In the genomic region with DNA sequence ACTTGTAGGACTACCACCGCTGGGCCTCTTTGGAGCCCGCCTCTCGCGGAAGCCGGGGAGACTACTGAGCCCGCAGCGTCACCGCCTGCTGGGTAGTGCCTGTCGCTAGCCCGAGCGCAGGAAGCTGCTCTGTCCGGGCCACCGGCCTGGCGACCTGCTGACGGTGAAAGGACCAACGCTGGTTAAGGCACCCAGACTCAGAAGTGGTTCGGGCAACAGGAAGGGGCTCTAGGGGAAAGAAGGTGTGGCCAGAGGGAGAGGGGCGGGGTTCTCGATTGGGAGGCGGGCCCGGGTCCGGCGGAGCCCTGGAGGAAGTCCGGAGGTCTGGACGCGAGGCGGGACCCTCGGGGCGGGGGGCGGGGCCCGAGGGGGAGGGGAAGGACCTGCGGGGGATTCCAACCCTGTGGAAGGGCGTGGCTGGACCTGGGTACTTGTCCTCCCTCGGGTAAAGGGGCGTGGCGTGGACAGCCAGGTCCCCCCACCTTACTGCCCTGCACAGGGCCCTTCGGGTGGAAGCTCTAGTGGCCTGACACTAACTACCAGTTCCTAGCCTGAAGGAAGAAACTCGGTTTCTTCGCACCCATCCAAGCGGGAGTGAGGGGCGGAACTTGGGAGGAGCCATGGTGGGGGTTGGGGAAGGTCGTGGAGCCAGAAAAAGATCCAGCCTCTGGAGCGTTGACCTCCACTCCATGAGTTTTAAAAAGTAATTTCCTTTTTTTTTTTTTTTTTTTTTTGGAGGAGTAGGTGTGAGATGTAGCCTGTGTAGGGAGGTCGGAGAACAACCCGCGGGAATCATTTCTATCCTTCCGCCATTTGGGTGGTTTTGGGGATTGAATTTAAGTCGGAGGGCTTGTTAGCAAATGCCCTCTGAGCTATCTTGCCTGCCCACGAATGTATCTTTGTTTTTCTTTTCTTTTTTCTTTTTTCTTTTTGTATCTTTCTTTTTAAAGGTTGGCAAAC, we compare ENCODE assay signal across 8 mouse cellular contexts. TPM values are rescaled to one million over a fixed set of nuclear protein-coding genes. Genes with fewer than 3 reads are reported as not detected.
DNase-seq lines count a peak whose midpoint lies in the region; ATAC-seq lines count a peak whose summit lies in the region.

No protein-coding gene starts in this region.

- peak overlapping the region; percentile 61 for H3K4me3 ChIP-seq in hindbrain, embryonic 15.5 days

- H3K36me3 ChIP-seq in hindbrain, embryonic 15.5 days, result no peaks in the 10 kb centered on the region

- no peaks in the 10 kb centered on the region for H3K27me3 ChIP-seq in hindbrain, embryonic 15.5 days

- WGBS in hindbrain, embryonic 15.5 days, result 2% methylated on average over 49 of the region's 49 CpGs

- DNase-seq in ZHBTc4 (ENCODE audit: low read depth, low spot score), result peak; percentile 98
- peak; percentile 26 to 38 for DNase-seq in cerebellum, postnatal 36 days
- DNase-seq in gastrocnemius, adult 18-20 months (ENCODE audit: low spot score), result peak; percentile 87
- DNase-seq in left cerebral cortex, postnatal 25 days (ENCODE audit: low spot score in 2 of 2), result peak; percentile 61 to 70
- DNase-seq in right cerebral cortex, postnatal 14 days, result peak; percentile 73
- DNase-seq in urinary bladder, postnatal 4 days (ENCODE audit: low spot score in 2 of 2), result peak; percentile 88 to 93

- H3K9ac ChIP-seq in hindbrain, embryonic 15.5 days, result peak overlapping the region; percentile 55

- H3K4me2 ChIP-seq in hindbrain, embryonic 15.5 days, result peak overlapping the region; percentile 97

- peaks cover 27% of the 10 kb centered on the region for H3K4me1 ChIP-seq in hindbrain, embryonic 15.5 days (replicated peaks)

- H3K27ac ChIP-seq in hindbrain, embryonic 15.5 days (replicated peaks), result peak overlapping the region; percentile 78

- ATAC-seq in hindbrain, embryonic 15.5 days (ENCODE audit: low FRiP score, low read depth), result peak; percentile 77
- peak; percentile 62 for ATAC-seq in megakaryocyte-erythroid progenitor cell, adult 5-6 weeks (replicated peaks; ENCODE audit: low FRiP score, low TSS enrichment, poor library complexity, severe bottlenecking)

- intact Hi-C loops in left cerebral cortex, postnatal 25 days (cut with DNase I), result loop anchor here (5.0 kb wide), 1 partner anchor 106 kb away; no protein-coding TSS in a partner anchor

- no peaks in the 10 kb centered on the region for H3K9me3 ChIP-seq in hindbrain, embryonic 15.5 days

RNA-seq across cellular contexts. Expression of a gene that starts 9.9 kb away (rescaled TPM):
- total RNA-seq in gastrocnemius, adult 18-20 months (2021), result not detected
- 0.39 and 0.87 TPM in 2 replicates for polyA plus RNA-seq in hindbrain, embryonic 15.5 days (2015; fragmentation: Nextera tagmentation; extraction: Ambion mirVana)
- total RNA-seq in left cerebral cortex, postnatal 25 days (2021), result not detected
- not detected in 2 replicates for total RNA-seq in megakaryocyte-erythroid progenitor cell, adult 5-6 weeks (2014; fragmentation: Nextera tagmentation)
- not detected in 2 replicates for total RNA-seq in megakaryocyte-erythroid progenitor cell, adult 5-6 weeks (2017)

RNA-seq across cellular contexts. Expression of a gene that starts 10.1 kb away (rescaled TPM):
- total RNA-seq in gastrocnemius, adult 18-20 months (2021), result not detected
- polyA plus RNA-seq in hindbrain, embryonic 15.5 days (2015; fragmentation: Nextera tagmentation; extraction: Ambion mirVana), result 0.53 and 0.73 TPM in 2 replicates
- total RNA-seq in left cerebral cortex, postnatal 25 days (2021), result under 1 TPM; 0.25 to 0.37 TPM
- total RNA-seq in megakaryocyte-erythroid progenitor cell, adult 5-6 weeks (2014; fragmentation: Nextera tagmentation), result not detected in 2 replicates
- total RNA-seq in megakaryocyte-erythroid progenitor cell, adult 5-6 weeks (2017), result not detected in 2 replicates

RNA-seq across cellular contexts. Expression of a gene that starts 12.5 kb away (rescaled TPM):
- 1 to 10 TPM in 1 of 2 experiments, under 1 TPM in 1; 0.64 to 1.1 TPM for total RNA-seq in gastrocnemius, adult 18-20 months (2021)
- polyA plus RNA-seq in hindbrain, embryonic 15.5 days (2015; fragmentation: Nextera tagmentation; extraction: Ambion mirVana), result 1,671 and 1,849 TPM in 2 replicates
- 100 to 1,000 TPM; 196 to 227 TPM for total RNA-seq in left cerebral cortex, postnatal 25 days (2021)
- total RNA-seq in megakaryocyte-erythroid progenitor cell, adult 5-6 weeks (2014; fragmentation: Nextera tagmentation), result 29.9 and 30.4 TPM in 2 replicates
- 41.4 and 48.3 TPM in 2 replicates for total RNA-seq in megakaryocyte-erythroid progenitor cell, adult 5-6 weeks (2017)

RNA-seq across cellular contexts. Expression of a gene that starts 39.5 kb away (rescaled TPM):
- total RNA-seq in gastrocnemius, adult 18-20 months (2021), result 10 to 100 TPM; 36.4 to 41.2 TPM
- 35.3 and 37.4 TPM in 2 replicates for polyA plus RNA-seq in hindbrain, embryonic 15.5 days (2015; fragmentation: Nextera tagmentation; extraction: Ambion mirVana)
- 10 to 100 TPM; 51.7 to 58.8 TPM for total RNA-seq in left cerebral cortex, postnatal 25 days (2021)
- total RNA-seq in megakaryocyte-erythroid progenitor cell, adult 5-6 weeks (2014; fragmentation: Nextera tagmentation), result 36.1 and 36.3 TPM in 2 replicates
- total RNA-seq in megakaryocyte-erythroid progenitor cell, adult 5-6 weeks (2017), result 31.3 and 52.3 TPM in 2 replicates

RNA-seq across cellular contexts. Expression of a gene that starts 41.6 kb away (rescaled TPM):
- 1 to 10 TPM; 7.7 to 8.2 TPM for total RNA-seq in gastrocnemius, adult 18-20 months (2021)
- 84.7 and 92.2 TPM in 2 replicates for polyA plus RNA-seq in hindbrain, embryonic 15.5 days (2015; fragmentation: Nextera tagmentation; extraction: Ambion mirVana)
- total RNA-seq in left cerebral cortex, postnatal 25 days (2021), result 10 to 100 TPM; 28.5 to 31.6 TPM
- total RNA-seq in megakaryocyte-erythroid progenitor cell, adult 5-6 weeks (2014; fragmentation: Nextera tagmentation), result 136 and 147 TPM in 2 replicates
- total RNA-seq in megakaryocyte-erythroid progenitor cell, adult 5-6 weeks (2017), result 72.7 and 76.2 TPM in 2 replicates

Comparison
In these comparisons a context has a peak if more than half of its experiments do, and no peak if none do; other contexts are left out.
1. Peak in every context shown above with its lines: DNase-seq, ATAC-seq, H3K4me3 ChIP-seq and H3K27ac ChIP-seq.
2. DNase-seq: peak in every context shown above with its lines; median percentile 98 in ZHBTc4; 90 in urinary bladder, postnatal 4 days; 87 in gastrocnemius, adult 18-20 months; 73 in right cerebral cortex, postnatal 14 days; 66 in left cerebral cortex, postnatal 25 days; 32 in cerebellum, postnatal 36 days.
3. RNA of a gene that starts 12.5 kb away (total RNA-seq): 196 to 227 TPM in left cerebral cortex, postnatal 25 days and 29.9 to 48.3 TPM in megakaryocyte-erythroid progenitor cell, adult 5-6 weeks; 0.64 to 1.1 TPM in gastrocnemius, adult 18-20 months; every median in the first group is over 10 times any median in the second.